Mouse (Mus musculus): ENCODE measurements around the gene Rft1.

GRCm38 (mm10) chr14:30648478-30648877 lies 5.7 kb upstream of the Rft1 start:
- no peak for TF ChIP-seq POLR2A (IDR thresholded peaks at IDR 0.05; ENCODE audit: extremely low read depth, insufficient read depth, low read length)
- TF ChIP-seq CTCF (IDR thresholded peaks at IDR 0.05; ENCODE audit: low read depth, low read length): no peak
